Mouse (Mus musculus): ENCODE measurements around the gene Piezo1. TPM values are rescaled to one million over a fixed set of nuclear protein-coding genes. Genes with fewer than 3 reads are reported as not detected.

Piezo1 gene
- polyA plus RNA-seq, 1 experiment from 2014 or later: 11.9 TPM

DNA sequence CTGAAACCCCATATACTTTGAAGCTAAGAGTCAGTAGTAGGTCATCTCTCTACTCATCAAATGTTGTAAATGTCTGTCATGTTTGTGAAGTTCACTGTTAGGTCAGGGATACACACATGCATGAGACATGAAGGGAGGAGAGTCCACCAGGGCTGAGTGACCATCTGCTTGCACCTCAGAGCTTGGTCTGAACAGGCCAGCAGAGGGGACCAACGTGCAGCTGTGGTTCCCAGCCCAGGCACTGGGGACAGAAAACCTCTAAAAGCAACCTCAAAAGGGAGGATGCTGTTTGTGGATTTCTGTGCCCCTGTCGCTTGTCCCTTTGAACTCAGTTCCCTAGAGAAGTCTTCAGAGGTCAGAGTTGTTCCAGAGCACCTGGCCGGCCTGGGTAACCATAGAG lies 105.9 kb downstream of the Piezo1 start:
- Histone ChIP-seq H3K36me3 (no peaks in the 10 kb centered on the region), H3K4me2 (no peak overlapping the region)
- no peak for ATAC-seq (ENCODE audit: insufficient number of reproducible peaks, insufficient read depth, low FRiP score, low TSS enrichment, low read depth)

DNA sequence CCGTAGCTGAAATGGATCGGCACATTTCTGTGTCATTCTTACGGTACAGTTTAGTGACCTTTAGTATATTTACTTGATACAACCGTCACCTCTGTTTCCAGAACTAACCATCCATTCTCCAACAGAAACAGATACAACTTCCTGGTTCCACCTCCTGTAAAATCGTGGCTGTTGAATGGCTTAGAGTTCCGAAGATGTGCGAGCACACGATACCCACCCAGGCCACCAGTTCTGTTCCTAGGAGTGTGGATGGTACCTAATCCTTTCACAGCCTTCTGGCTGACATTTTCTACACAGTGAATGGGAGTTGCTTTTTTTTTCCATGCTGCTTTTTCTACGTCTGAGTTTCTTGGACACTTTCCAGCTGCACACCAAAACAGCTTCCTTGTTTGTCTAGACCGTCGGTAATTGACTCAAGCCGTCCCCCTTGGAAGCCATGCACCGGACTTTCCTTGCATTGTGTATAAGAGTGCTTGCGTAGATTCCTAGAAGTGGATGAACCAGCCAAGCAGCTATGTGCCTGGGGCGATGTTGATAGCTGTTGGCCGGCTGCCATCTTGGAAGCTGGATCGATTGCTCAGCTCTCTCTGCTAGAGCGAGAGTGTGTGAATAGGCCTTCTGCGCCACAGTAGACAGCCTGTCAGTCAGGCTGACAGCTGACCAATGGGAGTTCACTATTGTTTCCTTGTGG lies 106.9 kb downstream of the Piezo1 start:
- Histone ChIP-seq H3K4me2 (peak overlapping the region; percentile 93), H3K9ac (replicated peaks) (peak overlapping the region; percentile 77), H3K27ac (peak overlapping the region; percentile 94), H3K4me1 (replicated peaks) (peaks cover 36% of the 10 kb centered on the region), H3K4me3 (replicated peaks) (peak overlapping the region; percentile 65), H3K36me3 (peaks cover 8% of the 10 kb centered on the region), H3K9me3 (no peaks in the 10 kb centered on the region), H3K27me3 (no peaks in the 10 kb centered on the region)
- ATAC-seq (ENCODE audit: insufficient number of reproducible peaks, insufficient read depth, low FRiP score, low TSS enrichment, low read depth): no peak
- 23% methylated on average over 19 of the region's 19 CpGs for WGBS

More for the DNA sequence above, 105.9 kb downstream of the Piezo1 start:
- no peak overlapping the region for H3K9ac ChIP-seq (replicated peaks)
- H3K9me3 ChIP-seq: no peaks in the 10 kb centered on the region
- H3K27me3 ChIP-seq: no peaks in the 10 kb centered on the region
- peaks cover 36% of the 10 kb centered on the region for H3K4me1 ChIP-seq (replicated peaks)
- 63% methylated on average over 3 of the region's 3 CpGs for WGBS
- H3K4me3 ChIP-seq (replicated peaks): no peak overlapping the region
- no peak overlapping the region; the same call in 1 of the 2 replicates for H3K27ac ChIP-seq

DNA sequence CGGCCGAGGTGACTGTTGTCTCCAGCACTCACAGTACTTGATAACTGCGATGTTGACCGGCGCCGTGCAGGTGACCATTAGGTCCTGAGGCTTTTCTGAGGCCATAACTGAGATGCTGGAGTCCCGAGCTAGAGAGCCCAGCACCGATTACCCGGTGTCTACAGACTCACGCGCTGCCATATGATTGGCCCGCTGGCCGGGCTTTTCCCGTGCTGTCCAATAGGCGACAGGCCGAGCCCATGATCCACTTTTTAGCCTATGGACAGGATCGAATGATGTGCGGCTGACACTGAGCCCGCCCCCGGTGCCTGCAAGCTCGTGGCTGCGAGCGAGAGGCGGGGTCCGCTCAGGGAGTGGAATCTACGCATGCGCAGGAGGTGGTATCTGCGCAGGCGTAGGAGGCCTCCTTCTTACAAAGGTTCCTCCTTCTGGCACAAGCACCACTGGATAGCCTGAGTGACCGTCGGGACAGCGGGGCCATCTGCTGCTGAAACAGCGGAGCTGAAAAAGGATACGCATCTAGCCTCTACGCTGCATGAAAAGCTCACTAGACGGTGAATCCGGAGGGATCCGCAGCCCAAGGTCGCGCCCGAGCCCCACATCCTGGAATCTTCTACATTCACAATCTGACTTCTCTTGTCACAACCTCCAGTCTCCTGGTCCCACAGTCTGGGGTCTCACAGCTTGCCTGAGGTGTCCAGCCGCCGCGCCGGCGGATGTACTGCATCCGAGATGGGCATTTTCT lies 107.7 kb downstream of the Piezo1 start, which contains the start of gene Mvd:
Gene Mvd (minus strand): TSS at position 161 of the 745 bp plus-strand sequence.
- WGBS: under 1% methylated on average over 47 of the region's 47 CpGs
- Histone ChIP-seq H3K36me3 (peaks cover 14% of the 10 kb centered on the region), H3K27ac (peak within 1 kb of the TSS; percentile 94), H3K9ac (replicated peaks) (peak within 1 kb of the TSS; percentile 77), H3K4me1 (replicated peaks) (peaks cover 36% of the 10 kb centered on the region), H3K9me3 (no peaks in the 10 kb centered on the region), H3K27me3 (no peaks in the 10 kb centered on the region), H3K4me2 (peak within 1 kb of the TSS; percentile 93), H3K4me3 (replicated peaks) (peak within 1 kb of the TSS; percentile 65)
- peak; percentile 99 for ATAC-seq (ENCODE audit: insufficient number of reproducible peaks, insufficient read depth, low FRiP score, low TSS enrichment, low read depth)

DNA sequence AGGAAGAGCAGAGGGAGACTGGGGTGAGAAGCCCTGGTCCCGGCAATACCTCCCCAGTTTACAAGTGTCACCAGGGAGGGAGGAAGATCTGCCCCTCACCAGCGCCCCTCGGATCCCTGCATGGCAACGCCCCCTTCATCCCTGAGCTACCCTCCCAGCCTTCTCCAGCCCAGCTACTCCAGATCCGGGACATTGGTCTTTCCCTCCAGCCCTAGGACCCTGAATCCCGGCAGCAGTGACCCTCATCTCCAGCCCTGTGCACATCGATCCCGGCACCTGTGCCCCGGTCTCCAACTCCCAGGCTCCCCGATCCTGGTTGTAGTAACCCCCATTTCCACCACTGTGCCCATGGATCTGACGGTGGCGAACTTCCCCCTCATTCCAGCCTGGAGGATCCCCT lies 108.3 kb downstream of the Piezo1 start:
- no peaks in the 10 kb centered on the region for H3K27me3 ChIP-seq
- no peaks in the 10 kb centered on the region for H3K9me3 ChIP-seq
- H3K27ac ChIP-seq: peak overlapping the region; percentile 75
- peak overlapping the region; percentile 73 for H3K9ac ChIP-seq (replicated peaks)
- 2% methylated on average over 12 of the region's 12 CpGs for WGBS
- H3K4me2 ChIP-seq: peak overlapping the region; percentile 93
- H3K36me3 ChIP-seq: peaks cover 21% of the 10 kb centered on the region
- H3K4me1 ChIP-seq (replicated peaks): peaks cover 36% of the 10 kb centered on the region
- peak; percentile 4; the same call in 1 of the 2 replicates for ATAC-seq (ENCODE audit: insufficient number of reproducible peaks, insufficient read depth, low FRiP score, low TSS enrichment, low read depth)
- H3K4me3 ChIP-seq (replicated peaks): peak overlapping the region; percentile 65

DNA sequence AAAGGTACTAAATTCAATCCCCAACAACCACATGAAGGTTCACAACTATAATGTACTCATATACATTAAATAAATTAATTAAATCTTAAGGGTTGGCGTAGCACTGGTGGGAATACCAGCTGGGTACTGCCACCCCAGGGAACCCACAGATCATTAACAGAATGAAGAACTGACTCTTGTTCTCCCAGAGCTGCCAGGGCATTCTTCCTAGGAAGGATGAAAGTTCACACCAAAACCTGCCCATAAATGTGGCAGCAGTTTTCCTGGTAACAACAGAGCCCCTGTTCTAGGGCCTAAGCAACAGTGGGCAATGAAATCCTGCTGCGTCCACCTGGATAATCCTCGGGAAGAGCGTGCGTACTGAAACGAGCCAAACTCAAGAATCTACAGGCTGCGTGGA lies 108.8 kb downstream of the Piezo1 start:
- Histone ChIP-seq H3K36me3 (peaks cover 25% of the 10 kb centered on the region), H3K27ac (peak overlapping the region; percentile 75)
- WGBS: 16% methylated on average over 7 of the region's 7 CpGs

DNA sequence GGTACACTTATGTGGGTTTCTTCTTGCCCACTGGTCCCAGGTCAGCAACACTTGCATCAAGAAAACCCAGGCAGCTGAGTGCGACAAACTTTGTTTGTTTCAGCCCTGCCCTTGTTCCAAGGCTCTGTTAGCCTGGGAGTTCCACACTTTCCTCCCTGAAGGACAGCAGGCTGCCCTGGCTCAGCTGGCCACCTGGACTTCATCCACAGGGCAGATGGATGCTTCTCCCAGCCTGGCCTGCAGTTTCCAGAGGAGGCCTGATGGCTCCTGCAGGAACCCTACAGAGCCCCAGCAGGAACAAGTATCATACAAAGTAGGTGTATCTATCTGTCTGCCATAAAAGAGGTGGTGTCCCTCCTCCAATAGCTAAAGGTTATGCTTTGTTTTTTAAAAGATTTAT lies 109.8 kb downstream of the Piezo1 start:
- Histone ChIP-seq H3K4me2 (no peak overlapping the region), H3K9ac (replicated peaks) (no peak overlapping the region), H3K9me3 (no peaks in the 10 kb centered on the region), H3K36me3 (peaks cover 35% of the 10 kb centered on the region), H3K27ac (no peak overlapping the region), H3K4me1 (replicated peaks) (peaks cover 34% of the 10 kb centered on the region), H3K4me3 (replicated peaks) (no peak overlapping the region), H3K27me3 (no peaks in the 10 kb centered on the region)
- ATAC-seq (ENCODE audit: insufficient number of reproducible peaks, insufficient read depth, low FRiP score, low TSS enrichment, low read depth): no peak
- WGBS: 90% methylated on average over 1 of the region's 1 CpGs

More for the DNA sequence above, 108.8 kb downstream of the Piezo1 start:
- Histone ChIP-seq H3K4me2 (peak overlapping the region; percentile 93), H3K27me3 (no peaks in the 10 kb centered on the region), H3K4me3 (replicated peaks) (peak overlapping the region; percentile 65), H3K9ac (replicated peaks) (peak overlapping the region; percentile 73), H3K4me1 (replicated peaks) (peaks cover 36% of the 10 kb centered on the region), H3K9me3 (no peaks in the 10 kb centered on the region)
- ATAC-seq (ENCODE audit: insufficient number of reproducible peaks, insufficient read depth, low FRiP score, low TSS enrichment, low read depth): no peak

DNA sequence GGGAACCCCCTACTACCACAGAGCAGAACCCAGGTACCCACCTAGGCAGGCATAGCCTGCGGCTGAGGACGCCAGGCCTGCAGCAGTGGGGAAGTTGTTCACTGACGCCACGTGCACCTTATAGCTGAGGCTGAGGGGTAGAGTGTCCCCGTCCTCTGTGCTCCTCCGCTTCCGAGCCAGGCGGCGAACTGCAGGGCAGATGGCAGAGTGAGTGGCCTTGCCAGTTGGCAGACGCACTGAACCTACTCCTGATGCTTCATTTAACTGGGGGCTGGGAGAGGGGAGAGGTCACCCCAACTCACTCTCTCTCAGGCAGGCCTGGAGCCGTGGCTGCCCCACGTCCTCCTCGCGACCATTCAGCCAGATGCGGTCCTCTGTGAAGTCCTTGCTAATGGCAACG lies 111.8 kb downstream of the Piezo1 start:
- Histone ChIP-seq H3K36me3 (peaks cover 55% of the 10 kb centered on the region), H3K4me1 (replicated peaks) (peaks cover 14% of the 10 kb centered on the region), H3K4me2 (no peak overlapping the region), H3K9me3 (peaks cover 5% of the 10 kb centered on the region; the same call in 1 of the 2 replicates), H3K9ac (replicated peaks) (no peak overlapping the region), H3K27ac (no peak overlapping the region), H3K27me3 (no peaks in the 10 kb centered on the region), H3K4me3 (replicated peaks) (no peak overlapping the region)
- WGBS: 94% methylated on average over 16 of the region's 16 CpGs
- no peak for ATAC-seq (ENCODE audit: insufficient number of reproducible peaks, insufficient read depth, low FRiP score, low TSS enrichment, low read depth)

DNA sequence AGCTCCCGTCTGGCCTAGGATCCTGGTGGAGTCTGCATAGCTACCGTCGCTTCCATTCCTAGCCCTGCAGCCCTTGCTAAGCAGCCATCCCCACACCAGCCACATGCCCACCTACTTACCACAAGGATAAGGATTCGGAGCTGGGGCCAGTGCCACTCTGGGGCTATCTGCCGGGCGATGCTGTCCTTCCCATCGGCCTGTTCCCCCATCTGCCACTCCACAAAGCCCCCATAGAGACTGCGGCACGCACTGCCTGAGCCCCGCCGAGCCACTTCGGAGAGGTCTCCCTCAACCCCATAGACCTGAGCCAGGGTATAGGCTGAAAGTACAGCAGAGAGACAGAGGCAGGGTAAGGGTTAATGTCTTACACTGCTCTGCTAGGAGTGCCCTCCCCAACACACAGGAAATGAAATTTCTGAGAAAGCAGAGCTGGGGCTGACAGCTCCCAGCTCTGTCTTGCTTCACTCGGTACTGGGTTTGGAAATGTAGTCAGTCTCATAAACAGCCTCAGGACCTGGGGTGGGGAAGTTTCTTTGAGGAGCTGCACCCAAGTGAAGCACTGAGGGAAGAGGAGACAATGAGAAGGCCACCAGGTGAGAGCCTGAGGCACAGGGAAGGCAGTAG lies 113.3 kb downstream of the Piezo1 start:
- WGBS: 85% methylated on average over 13 of the region's 13 CpGs
- no peak for ATAC-seq (ENCODE audit: insufficient number of reproducible peaks, insufficient read depth, low FRiP score, low TSS enrichment, low read depth)
- no peak overlapping the region; the same call in 1 of the 2 replicates for H3K9ac ChIP-seq (replicated peaks)
- H3K4me2 ChIP-seq: no peak overlapping the region
- H3K9me3 ChIP-seq: peaks cover 5% of the 10 kb centered on the region; the same call in 1 of the 2 replicates
- H3K36me3 ChIP-seq: peaks cover 64% of the 10 kb centered on the region
- peaks cover 17% of the 10 kb centered on the region for H3K4me1 ChIP-seq (replicated peaks)
- no peaks in the 10 kb centered on the region for H3K27me3 ChIP-seq
- H3K4me3 ChIP-seq (replicated peaks): no peak overlapping the region
- peak overlapping the region; percentile 72 for H3K27ac ChIP-seq

DNA sequence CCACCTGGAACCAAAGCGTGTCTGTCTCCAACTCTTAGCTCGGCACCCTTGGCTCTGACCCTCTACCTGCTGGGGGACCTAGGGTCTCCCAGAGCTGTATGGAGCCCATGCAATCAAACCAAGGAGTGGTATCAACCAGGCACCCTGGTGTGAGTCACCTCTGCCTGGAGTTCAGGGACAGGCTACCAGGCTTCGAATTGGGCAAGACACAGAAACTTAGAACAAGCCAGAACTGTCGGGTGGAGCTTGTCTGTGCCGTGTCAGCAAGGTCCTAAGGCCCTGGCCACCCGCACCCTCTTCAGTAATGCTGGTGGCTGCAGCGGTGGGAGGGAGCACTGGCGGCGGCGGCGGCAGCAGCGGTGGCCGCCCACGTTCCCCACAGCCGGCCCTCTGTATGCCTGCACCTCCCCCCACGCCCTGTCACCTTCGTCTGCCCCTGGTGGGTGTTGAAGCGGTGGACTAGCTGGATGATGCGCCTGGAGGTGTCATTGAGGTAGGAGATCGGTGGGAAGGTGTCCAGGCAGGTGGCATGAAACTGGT lies 114.5 kb downstream of the Piezo1 start:
- H3K4me3 ChIP-seq (replicated peaks): no peak overlapping the region
- no peaks in the 10 kb centered on the region for H3K27me3 ChIP-seq
- no peak overlapping the region for H3K27ac ChIP-seq
- H3K36me3 ChIP-seq: peaks cover 64% of the 10 kb centered on the region
- no peak overlapping the region for H3K9ac ChIP-seq (replicated peaks)
- 93% methylated on average over 20 of the region's 20 CpGs for WGBS
- peaks cover 5% of the 10 kb centered on the region; the same call in 1 of the 2 replicates for H3K9me3 ChIP-seq
- H3K4me2 ChIP-seq: no peak overlapping the region
- no peak for ATAC-seq (ENCODE audit: insufficient number of reproducible peaks, insufficient read depth, low FRiP score, low TSS enrichment, low read depth)
- peaks cover 17% of the 10 kb centered on the region for H3K4me1 ChIP-seq (replicated peaks)

DNA sequence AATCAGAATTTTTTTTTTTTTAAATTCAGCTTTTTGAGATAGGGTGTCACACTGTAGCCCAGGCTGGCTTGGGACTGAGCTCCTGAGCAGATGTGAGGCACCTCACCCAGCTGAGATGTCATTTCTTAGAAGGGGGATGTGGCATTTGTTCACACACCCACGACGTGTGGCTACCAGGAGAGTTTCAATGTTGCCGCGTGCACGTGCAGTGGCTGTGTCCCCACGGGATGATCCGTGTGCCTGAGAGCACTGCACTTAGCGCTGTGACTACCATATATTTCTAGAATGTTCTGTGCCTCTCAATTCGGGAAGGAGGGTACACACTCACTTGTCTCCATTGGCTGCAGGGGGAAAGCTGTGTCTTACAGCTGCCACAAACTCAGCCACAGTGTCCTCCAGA lies 115.0 kb downstream of the Piezo1 start:
- Histone ChIP-seq H3K4me2 (no peak overlapping the region), H3K27ac (no peak overlapping the region), H3K9ac (replicated peaks) (no peak overlapping the region), H3K4me3 (replicated peaks) (no peak overlapping the region), H3K27me3 (no peaks in the 10 kb centered on the region), H3K4me1 (replicated peaks) (peaks cover 19% of the 10 kb centered on the region), H3K9me3 (peaks cover 5% of the 10 kb centered on the region; the same call in 1 of the 2 replicates), H3K36me3 (peaks cover 64% of the 10 kb centered on the region)
- no peak for ATAC-seq (ENCODE audit: insufficient number of reproducible peaks, insufficient read depth, low FRiP score, low TSS enrichment, low read depth)
- 96% methylated on average over 9 of the region's 9 CpGs for WGBS

DNA sequence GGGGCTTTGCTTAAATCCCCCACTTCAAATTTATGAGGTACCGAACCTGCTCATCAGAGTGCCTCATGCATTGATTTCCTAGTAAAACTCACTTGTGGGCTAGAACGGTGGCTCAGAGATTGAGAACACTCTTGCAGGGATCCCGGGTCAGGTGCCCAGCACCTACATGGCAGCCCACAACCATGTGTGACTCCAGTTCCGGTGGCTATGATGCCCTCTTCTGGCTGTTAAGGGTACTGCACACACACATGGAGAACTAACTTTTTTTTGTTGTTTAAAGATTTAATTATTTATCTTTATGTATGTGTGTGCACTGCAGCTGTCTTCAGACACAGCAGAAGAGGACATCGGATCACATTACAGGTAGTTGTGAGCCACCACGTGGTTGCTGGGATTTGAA lies 115.8 kb downstream of the Piezo1 start:
- Histone ChIP-seq H3K36me3 (peaks cover 64% of the 10 kb centered on the region), H3K4me2 (no peak overlapping the region), H3K9ac (replicated peaks) (no peak overlapping the region), H3K9me3 (peaks cover 5% of the 10 kb centered on the region; the same call in 1 of the 2 replicates), H3K4me3 (replicated peaks) (no peak overlapping the region), H3K27ac (no peak overlapping the region), H3K4me1 (replicated peaks) (peaks cover 19% of the 10 kb centered on the region), H3K27me3 (no peaks in the 10 kb centered on the region)
- 88% methylated on average over 6 of the region's 6 CpGs for WGBS
- no peak for ATAC-seq (ENCODE audit: insufficient number of reproducible peaks, insufficient read depth, low FRiP score, low TSS enrichment, low read depth)

Data from limb, embryonic 12.5 days (tissue).